In genomic region chr9:26519581-26520501, GRCm38 (mm10) we compare ENCODE assay signal across 9 mouse cellular contexts.
A peak's percentile ranks its signal among the peaks of the same experiment; 100 is the strongest.
DNase-seq lines count a peak whose midpoint lies in the region; ATAC-seq and TF ChIP-seq lines count a peak whose summit lies in the region.
"Had no signal": no experiment of that assay in that cellular context is flagged by ENCODE, and none has a peak within 500 bp of the region (broad histone marks: within the 10 kb centered on the region; RNA-seq: fewer than 3 reads in every experiment).

No protein-coding gene starts in this region.

- no peak overlapping the region for H3K9ac ChIP-seq in neural tube, embryonic 15.5 days (replicated peaks)
- H3K9ac ChIP-seq in intestine, embryonic 16.5 days (ENCODE audit: low read depth, low read length) = no peak overlapping the region

- intact Hi-C loops in left cerebral cortex, adult 2 months (cut with DNase I) = no loop called here

- H3K4me3 ChIP-seq in heart, embryonic 10.5 days = no peak overlapping the region
- no peak overlapping the region for H3K4me3 ChIP-seq in cerebellum, adult 2 months (replicated peaks; ENCODE audit: insufficient read depth, low read depth, low read length)
- H3K4me3 ChIP-seq in left cerebral cortex, adult 2 months = no peak overlapping the region
- H3K4me3 ChIP-seq in neural tube, embryonic 15.5 days (replicated peaks) = no peak overlapping the region
- no peak overlapping the region for H3K4me3 ChIP-seq in intestine, embryonic 16.5 days (ENCODE audit: low read length)

- no peak overlapping the region for H3K4me2 ChIP-seq in neural tube, embryonic 15.5 days
- no peak overlapping the region for H3K4me2 ChIP-seq in intestine, embryonic 16.5 days (ENCODE audit: low read depth, low read length)

- no peak for TF ChIP-seq POLR2A in cerebellum, adult 2 months (IDR thresholded peaks at IDR 0.05; ENCODE audit: borderline replicate concordance, insufficient read depth, low read length)

- ATAC-seq in neural tube, embryonic 15.5 days (ENCODE audit: low FRiP score) = peak; percentile 64
- ATAC-seq in intestine, embryonic 16.5 days = no peak

- no peak overlapping the region for H3K27ac ChIP-seq in heart, embryonic 10.5 days
- no peak overlapping the region for H3K27ac ChIP-seq in cerebellum, adult 2 months (ENCODE audit: insufficient read depth, low read length)
- H3K27ac ChIP-seq in left cerebral cortex, adult 2 months = peak overlapping the region; percentile 19; the same call in 1 of the 2 replicates
- H3K27ac ChIP-seq in neural tube, embryonic 15.5 days (replicated peaks) = peak overlapping the region; percentile 56
- no peak overlapping the region for H3K27ac ChIP-seq in intestine, embryonic 16.5 days (ENCODE audit: low read length)

- no peak for TF ChIP-seq CTCF in cerebellum, adult 2 months (IDR thresholded peaks at IDR 0.05; ENCODE audit: borderline replicate concordance, insufficient read depth, low read depth, low read length)
- no peak for TF ChIP-seq CTCF in left cerebral cortex, adult 2 months (IDR thresholded peaks at IDR 0.05)

- DNase-seq in heart, adult 8-10 months (ENCODE audit: low spot score) = peak; percentile 41
- no peak for DNase-seq in heart, embryonic 10.5 days (ENCODE audit: low spot score)
- DNase-seq in cerebellum, adult 2 months = peak; percentile 15 to 23
- DNase-seq in gastrocnemius, postnatal 10 days = peak; percentile 13
- no peak for DNase-seq in left cerebral cortex, adult 2 months (ENCODE audit: extremely low spot score in 1 of 2, low spot score in 2 of 2)
- DNase-seq in urinary bladder, postnatal 10 days (ENCODE audit: low spot score) = no peak

- WGBS in heart, embryonic 10.5 days = 39% methylated on average over 5 of the region's 5 CpGs
- 47% methylated on average over 5 of the region's 5 CpGs for WGBS in cerebellum, adult 2 months
- WGBS in neural tube, embryonic 15.5 days = 42% methylated on average over 5 of the region's 5 CpGs
- 53% methylated on average over 5 of the region's 5 CpGs for WGBS in intestine, embryonic 16.5 days

- no peaks in the 10 kb centered on the region for H3K36me3 ChIP-seq in heart, embryonic 10.5 days
- H3K36me3 ChIP-seq in neural tube, embryonic 15.5 days = no peaks in the 10 kb centered on the region
- H3K36me3 ChIP-seq in intestine, embryonic 16.5 days (ENCODE audit: control insufficient read depth, insufficient read depth, low read length) = no peaks in the 10 kb centered on the region
- H3K36me3 ChIP-seq: G1E had no signal

- no peaks in the 10 kb centered on the region for H3K4me1 ChIP-seq in heart, embryonic 10.5 days
- peaks cover 5% of the 10 kb centered on the region for H3K4me1 ChIP-seq in cerebellum, adult 2 months (ENCODE audit: control insufficient read depth, insufficient read depth, low read length)
- peaks cover 15% of the 10 kb centered on the region for H3K4me1 ChIP-seq in neural tube, embryonic 15.5 days
- no peaks in the 10 kb centered on the region for H3K4me1 ChIP-seq in intestine, embryonic 16.5 days (ENCODE audit: control insufficient read depth, insufficient read depth, low read length)

- no peaks in the 10 kb centered on the region for H3K9me3 ChIP-seq in heart, embryonic 10.5 days
- no peaks in the 10 kb centered on the region for H3K9me3 ChIP-seq in neural tube, embryonic 15.5 days (replicated peaks)
- H3K9me3 ChIP-seq in intestine, embryonic 16.5 days (ENCODE audit: control insufficient read depth, low read length) = no peaks in the 10 kb centered on the region

- H3K27me3 ChIP-seq in heart, embryonic 10.5 days (ENCODE audit: insufficient read depth, poor library complexity, severe bottlenecking) = no peaks in the 10 kb centered on the region
- no peaks in the 10 kb centered on the region for H3K27me3 ChIP-seq in cerebellum, adult 2 months (ENCODE audit: control insufficient read depth, insufficient read depth, low read length)
- no peaks in the 10 kb centered on the region for H3K27me3 ChIP-seq in neural tube, embryonic 15.5 days (replicated peaks)
- H3K27me3 ChIP-seq in intestine, embryonic 16.5 days (replicated peaks; ENCODE audit: control insufficient read depth, insufficient read depth, low read length) = no peaks in the 10 kb centered on the region

Comparison
In these comparisons a context has a peak if more than half of its experiments do, and no peak if none do; other contexts are left out.
1. DNase-seq: peak in heart, adult 8-10 months (single experiment), cerebellum, adult 2 months (2 of 2) and gastrocnemius, postnatal 10 days (single experiment); none in heart, embryonic 10.5 days (single experiment), left cerebral cortex, adult 2 months (0 of 2) and urinary bladder, postnatal 10 days (single experiment).
2. H3K27ac ChIP-seq: peak in left cerebral cortex, adult 2 months (single experiment) and neural tube, embryonic 15.5 days (single experiment); none in heart, embryonic 10.5 days (single experiment), cerebellum, adult 2 months (single experiment) and intestine, embryonic 16.5 days (single experiment).